Mouse (Mus musculus): ENCODE data around the gene Krtap28-10.

- TF ChIP-seq CTCF (IDR thresholded peaks at IDR 0.05; ENCODE audit: low read depth) (no peak), EP300 (IDR thresholded peaks at IDR 0.05; ENCODE audit: low read depth) (no peak)
These were observed 49.0 kb upstream of the Krtap28-10 start for GRCm38 (mm10) chr1:83091268-83091667.
